Mouse (Mus musculus): ENCODE measurements at regions not wholly inside any gene's neighbourhood (a gene's known extent, or its start where the extent isn't known, plus 50 kb on each side); places are given as distances from the start of the nearest gene placed in this dataset.
"Not testable (repeated sequence)": the region's sequence is repeated elsewhere in the genome, so short reads cannot be mapped to it uniquely, and the experiment has no call there.

DNA sequence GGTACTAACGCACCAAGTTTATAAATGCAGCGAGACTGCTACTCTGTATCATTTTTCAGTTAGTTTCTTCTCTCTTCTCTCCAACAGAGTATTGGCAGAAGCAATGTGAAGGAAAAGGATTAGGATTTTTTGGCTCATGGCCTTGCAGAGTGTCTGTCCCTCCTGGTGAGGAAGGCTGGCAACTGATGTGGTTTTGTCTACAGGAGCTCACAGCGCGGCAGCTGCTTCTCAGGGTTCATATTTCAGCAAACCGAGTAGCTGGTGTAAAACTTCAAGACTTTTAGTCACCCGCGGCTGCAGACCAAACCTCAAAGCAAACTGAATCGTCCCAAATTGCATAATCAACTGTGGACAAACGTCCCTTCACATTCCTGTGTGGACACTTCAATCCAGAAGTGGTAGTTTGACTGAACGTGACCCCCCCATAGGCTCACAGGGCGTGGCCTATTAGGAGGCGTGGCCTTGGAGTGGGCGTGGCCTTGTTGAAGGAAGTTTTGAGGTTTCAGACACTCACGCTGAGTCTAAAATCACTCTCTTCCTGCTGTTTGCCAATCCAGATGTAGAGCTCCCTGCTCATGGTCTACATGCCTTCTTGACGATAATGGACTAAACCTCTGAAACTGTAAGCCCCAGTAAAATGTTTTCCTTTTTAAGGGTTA is 147.7 kb upstream of the Trpc7 start:
- no peak for DNase-seq

DNA sequence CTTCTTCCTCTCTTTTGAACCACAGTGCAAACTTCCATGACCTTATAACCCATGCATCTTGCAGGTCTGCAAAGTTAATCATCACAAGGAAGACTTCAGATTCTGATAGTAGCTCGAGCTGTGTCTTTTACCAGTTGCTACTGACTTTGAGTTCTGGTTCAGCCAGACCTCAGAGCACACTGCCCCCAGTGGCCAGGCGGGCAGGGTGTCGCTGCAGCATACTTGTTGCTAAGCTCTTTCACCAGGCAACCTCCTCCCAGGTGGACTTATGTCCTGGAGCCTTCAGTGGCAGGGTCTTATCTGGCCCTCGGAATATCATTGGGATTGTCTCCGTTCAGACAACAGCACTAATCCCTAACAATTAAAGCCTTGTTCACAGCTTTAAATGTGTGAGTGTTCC is 146.7 kb upstream of the Trpc7 start:
- no peak for DNase-seq

DNA sequence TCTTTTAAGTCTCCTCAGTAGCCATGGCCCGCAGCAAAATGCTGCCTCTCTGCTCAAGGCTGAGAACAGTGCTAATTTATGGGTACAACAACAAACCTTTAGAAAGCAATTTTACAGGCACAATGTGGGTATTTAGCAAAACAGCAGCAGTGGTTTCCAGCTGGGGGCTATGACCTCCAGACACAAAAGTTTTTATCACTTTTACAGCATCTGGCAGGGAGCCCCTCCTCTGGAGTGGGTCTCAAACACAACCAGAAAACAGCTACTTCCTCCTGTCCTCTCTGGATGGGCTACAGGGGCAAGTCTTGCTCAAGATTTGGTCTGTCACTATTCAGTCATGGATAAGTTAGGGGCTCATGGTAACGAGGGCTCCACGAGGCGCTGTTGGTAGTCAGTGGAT is 137.1 kb upstream of the Trpc7 start:
- DNase-seq = no peak

DNA sequence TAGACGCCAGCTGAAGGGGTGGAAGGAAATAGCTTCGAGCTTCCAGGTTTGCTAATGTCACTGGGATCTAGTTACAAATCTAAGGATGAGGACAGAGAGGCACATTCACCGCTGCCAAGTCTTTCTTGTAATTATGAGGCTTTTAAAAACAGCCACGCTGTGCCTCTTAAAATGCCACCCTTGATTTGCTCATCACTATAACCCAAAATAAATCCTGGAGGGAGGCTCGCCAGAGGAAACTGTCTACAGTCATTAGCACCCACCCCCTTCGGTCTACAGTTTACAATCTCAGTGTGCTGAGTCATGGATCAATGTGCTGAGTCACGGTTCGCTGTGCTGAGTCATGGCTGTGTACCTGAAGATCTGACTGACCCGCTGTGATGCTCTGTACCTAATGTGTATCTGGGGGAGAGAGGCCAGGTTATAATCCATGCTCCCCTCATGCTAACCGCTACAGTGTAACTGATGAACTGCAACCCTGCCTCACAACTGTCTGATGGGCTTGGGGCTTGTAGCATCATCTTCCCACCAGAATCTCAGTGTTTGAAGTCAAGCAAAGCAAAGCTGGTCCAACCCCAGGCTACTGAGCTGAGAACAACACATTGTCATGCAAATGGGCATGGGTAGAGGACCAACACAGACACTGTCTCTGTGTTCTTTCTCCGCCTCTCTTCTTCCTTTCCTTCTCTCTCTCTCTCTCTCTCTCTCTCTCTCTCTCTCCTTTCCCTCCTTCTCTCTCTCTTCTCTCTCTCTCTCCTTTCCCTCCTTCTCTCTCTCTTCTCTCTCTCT is 122.0 kb upstream of the Trpc7 start:
- DNase-seq = no peak

DNA sequence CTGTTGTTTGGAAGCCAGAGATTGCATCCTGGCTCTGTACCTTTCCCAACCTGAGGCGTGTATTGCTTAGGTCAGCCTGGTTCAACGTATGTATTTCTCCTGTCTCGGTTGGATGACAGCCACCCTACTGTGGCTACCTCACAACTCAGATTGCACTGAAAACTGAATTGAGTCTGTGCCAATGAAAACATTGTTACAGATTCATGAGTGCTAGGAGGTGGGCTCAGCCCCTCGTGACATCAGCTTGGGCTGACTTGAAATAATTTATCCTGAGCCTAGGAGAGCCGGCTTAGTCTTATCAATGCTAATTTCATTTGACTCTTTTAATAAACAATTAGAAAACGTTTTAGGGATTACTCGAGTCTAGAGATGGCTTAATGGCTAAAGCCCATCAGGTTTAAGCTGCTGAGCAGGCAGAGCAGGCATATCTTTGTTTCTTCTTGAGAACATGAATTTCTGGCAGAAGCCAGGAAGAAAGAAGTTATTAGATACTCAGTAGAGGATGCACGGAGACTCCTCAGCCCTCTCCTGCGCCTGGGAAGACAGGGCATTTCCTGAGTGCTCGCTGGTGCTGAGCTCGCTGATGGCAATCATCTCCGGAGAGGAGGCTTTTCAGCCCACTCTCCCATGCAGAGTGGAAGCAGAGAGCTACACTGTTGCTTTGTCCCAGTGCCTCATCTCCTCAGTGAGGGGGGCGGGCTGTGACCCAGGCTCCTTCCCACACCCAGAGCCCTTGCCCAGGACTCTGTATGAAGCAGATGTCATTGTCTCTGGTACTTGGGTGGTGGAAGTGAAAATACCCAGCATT is 120.9 kb upstream of the Trpc7 start:
- no peak for DNase-seq

DNA sequence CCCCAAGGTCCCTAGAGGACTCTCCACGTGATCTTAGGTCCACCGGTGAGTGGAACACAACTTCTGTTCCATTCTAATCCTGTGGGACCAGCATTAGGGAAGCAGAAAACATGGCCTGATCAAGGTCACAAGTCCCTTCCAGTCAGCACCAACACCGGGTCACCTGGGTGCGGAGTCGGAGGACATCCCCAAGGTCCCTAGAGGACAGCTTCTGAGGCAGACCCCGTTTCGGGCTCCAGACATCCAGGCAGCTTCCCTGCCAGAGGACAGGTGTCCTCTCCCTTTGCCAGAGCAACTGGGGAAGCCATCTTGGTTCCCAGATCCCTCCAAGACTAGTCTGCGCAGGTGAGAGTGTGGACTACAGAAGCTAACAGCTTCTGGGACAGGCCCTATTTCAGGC is 111.4 kb upstream of the Trpc7 start:
- not testable (repeated sequence) for DNase-seq

DNA sequence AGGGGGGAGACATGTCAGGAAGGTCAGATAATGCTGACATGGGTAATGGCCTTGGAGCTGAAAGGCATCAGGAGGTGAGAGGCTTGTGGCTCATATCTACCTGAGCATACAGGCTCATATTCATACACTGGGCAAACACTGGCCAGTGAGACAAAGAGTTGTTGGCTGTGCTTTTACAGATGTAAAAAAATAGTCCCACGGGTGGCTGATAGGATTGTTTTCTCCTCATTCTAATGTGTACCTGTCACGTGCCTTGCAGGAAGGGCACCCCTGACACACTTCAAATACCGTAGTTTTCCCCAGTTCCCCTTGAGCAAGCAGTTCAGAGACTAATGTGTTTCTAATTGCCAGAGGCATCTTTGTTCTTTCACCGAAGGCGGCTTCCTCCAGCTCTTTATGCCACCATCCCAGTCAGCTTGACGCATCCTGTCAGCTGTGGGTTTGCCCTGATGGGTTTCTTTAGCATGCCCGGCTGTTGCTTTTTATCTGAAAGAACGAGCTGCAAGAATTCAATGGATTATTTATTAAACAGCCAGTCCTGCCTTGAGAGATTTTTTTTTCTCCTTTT is 107.9 kb upstream of the Trpc7 start:
- no peak for DNase-seq

DNA sequence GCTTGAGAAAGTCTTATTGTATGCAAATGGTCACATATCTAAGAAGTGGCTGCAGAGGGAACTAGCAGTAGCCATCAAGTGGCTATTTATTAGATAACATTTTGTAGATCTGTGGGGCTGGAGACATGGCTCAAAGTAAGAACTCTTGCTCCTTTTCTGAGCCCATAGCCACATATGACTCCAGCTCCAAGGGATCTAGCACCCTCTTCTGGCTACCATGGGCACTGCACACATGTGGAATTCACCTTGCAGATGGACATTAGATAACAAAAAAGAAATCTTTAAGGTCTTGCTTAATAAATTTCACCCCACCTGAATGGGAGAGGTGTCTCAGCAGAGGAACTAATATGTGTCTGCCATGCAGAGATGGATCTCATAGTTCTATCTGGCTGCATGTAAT is 96.2 kb upstream of the Trpc7 start:
- DNase-seq = no peak

DNA sequence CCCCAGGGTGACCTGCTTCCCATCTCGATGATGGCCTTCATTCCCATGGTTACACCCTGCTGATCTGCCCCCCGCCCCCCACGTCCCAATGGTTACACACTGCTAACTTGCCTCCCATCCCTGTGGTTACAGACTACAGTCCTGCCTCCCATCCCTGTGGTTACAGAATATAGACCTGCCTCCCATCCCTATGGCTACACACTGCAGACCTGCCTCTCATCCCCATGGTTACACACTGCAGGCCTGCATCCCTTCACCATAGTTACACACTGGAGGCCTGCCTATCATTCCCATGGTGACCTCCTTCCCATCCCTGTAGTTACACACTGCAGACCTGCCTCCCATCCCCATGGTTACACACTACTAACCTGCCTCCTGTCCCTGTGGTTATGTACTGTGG is 78.3 kb upstream of the Trpc7 start:
- DNase-seq = no peak

DNA sequence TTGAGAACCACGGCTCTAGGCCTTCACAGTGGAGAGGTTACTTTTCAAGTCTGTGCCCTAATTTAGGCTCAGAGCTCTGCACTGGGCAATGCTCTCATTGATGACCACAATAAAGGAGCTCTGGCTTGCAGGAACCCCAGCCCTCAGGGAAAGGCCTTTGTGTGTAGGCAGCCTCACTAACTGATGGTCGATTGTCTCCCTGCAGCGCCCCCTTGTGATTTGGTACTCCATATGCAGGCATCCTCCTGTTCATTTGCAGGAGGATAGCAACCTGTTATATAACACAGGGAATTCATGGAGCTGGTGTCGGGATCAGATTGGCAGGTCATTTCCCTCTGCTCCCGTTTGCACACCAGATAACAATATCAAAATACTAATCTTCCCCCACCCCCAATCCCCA is 59.6 kb upstream of the Trpc7 start:
- no peak for DNase-seq

DNA sequence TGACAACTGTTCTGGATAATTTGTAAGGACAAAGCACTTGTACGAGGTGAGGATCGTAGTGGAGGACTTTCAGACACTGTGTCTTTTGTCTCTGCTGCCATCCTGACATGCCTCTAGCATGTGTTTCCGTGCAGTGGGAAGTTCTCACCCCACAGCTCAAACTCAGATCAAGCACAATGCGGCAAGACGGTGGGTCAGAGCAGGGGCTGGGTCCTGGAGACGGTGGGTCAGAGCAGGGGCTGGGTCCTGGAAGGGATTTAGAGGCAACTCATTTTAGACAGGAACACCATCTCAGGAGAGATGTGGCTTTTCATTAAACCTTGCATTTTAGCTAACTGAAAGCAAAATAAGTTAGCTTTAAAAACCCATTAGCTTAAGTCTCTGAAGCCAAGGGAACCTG is 52.3 kb upstream of the Trpc7 start:
- DNase-seq = no peak

DNA sequence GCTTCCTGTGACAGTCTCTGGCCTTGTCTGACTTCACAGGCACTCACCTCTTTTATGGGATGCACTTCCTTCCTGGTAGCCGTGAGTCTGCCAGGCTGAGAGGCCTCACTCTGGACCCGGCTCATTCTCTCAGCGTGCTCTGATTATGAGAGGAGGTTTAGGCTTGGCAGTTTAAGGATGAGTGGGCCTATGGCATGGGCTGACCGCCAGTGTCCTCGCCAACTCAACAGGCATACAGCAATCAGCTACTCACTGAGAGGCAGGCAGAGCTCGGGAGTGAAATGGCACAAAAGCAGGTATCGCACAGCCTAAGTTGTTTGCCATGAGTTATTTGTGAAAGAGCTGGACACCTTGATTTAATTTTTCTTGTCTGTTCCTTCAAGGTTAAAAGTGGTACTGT is 51.5 kb upstream of the Trpc7 start:
- DNase-seq = peak; percentile 15 to 48

All from cerebellum, postnatal 25 days (tissue).